Mouse (Mus musculus) neutrophil, adult 5-6 weeks (primary cell): ENCODE results near the gene Maco1. TPM values are rescaled to one million over a fixed set of nuclear protein-coding genes. Genes with fewer than 3 reads are reported as not detected.
A peak's percentile ranks its signal among the peaks of the same experiment; 100 is the strongest.
"Not testable (repeated sequence)": the region's sequence is repeated elsewhere in the genome, so short reads cannot be mapped to it uniquely, and the experiment has no call there.

Source experiments
- ATAC-seq: fragments of 151-379, 151-347 bp; 2 replicates; pipeline ENCODE4 v1.8.0; 2017; ENCODE audit warnings: mild to moderate bottlenecking, moderate TSS enrichment; ENCODE audit not compliant: insufficient number of reproducible peaks, poor library complexity, low FRiP score, severe bottlenecking; ENCODE audit errors: extremely low read depth
- total RNA-seq: library from RNA; stranded (forward); fragments of 200-1000 nt; gene quantifications from 2 replicates; pipeline ENCODE4 v1.2.3, GENCODE M21; 2017

Gene Maco1
- total RNA-seq, 1 experiment from 2014 or later, result 42.2 TPM

- no peak for ATAC-seq
These were observed 11.0 kb upstream of the Maco1 start, which contains the start of gene Rhd for GRCm38 (mm10) chr4:134863937-134864729. TSS of gene Rhd (plus strand) at chr4:134864536.

- no peak for ATAC-seq
These were observed 9.9 kb upstream of the Maco1 start for GRCm38 (mm10) chr4:134862996-134863395.

- no peak for ATAC-seq
These were observed 8.7 kb upstream of the Maco1 start for GRCm38 (mm10) chr4:134861884-134862283.

GRCm38 (mm10) chr4:134858494-134858893, 5.3 kb upstream of the Maco1 start:
- ATAC-seq, result no peak

GRCm38 (mm10) chr4:134856501-134856900, 3.4 kb upstream of the Maco1 start:
- ATAC-seq, result no peak

- ATAC-seq, result no peak
These were observed 2.9 kb upstream of the Maco1 start for GRCm38 (mm10) chr4:134856056-134856455.

- ATAC-seq, result no peak
These were observed 2.2 kb upstream of the Maco1 start for GRCm38 (mm10) chr4:134855371-134855770.

GRCm38 (mm10) chr4:134853637-134854485, 716 bp upstream of the Maco1 start:
- ATAC-seq, result peak; percentile 79

- 0 out of 2 replicates have a peak, but pooled peaks have one; percentile 0 for ATAC-seq
These were observed 498 bp downstream of the Maco1 start for GRCm38 (mm10) chr4:134852438-134853255.

GRCm38 (mm10) chr4:134851876-134852275, 1.3 kb downstream of the Maco1 start:
- no peak for ATAC-seq

GRCm38 (mm10) chr4:134851236-134851635, 1.9 kb downstream of the Maco1 start:
- ATAC-seq, result no peak

GRCm38 (mm10) chr4:134850551-134850950, 2.6 kb downstream of the Maco1 start:
- ATAC-seq, result no peak

GRCm38 (mm10) chr4:134847587-134847986, 5.6 kb downstream of the Maco1 start:
- ATAC-seq, result no peak

- no peak for ATAC-seq
These were observed 9.6 kb downstream of the Maco1 start for GRCm38 (mm10) chr4:134843566-134843965.

- no peak for ATAC-seq
These were observed 12.9 kb downstream of the Maco1 start for GRCm38 (mm10) chr4:134840231-134840630.

- ATAC-seq, result not testable (repeated sequence)
These were observed 14.4 kb downstream of the Maco1 start for GRCm38 (mm10) chr4:134838706-134839105.

- ATAC-seq, result 0 out of 2 replicates have a peak, but pooled peaks have one; percentile 30
These were observed 14.9 kb downstream of the Maco1 start for GRCm38 (mm10) chr4:134838221-134838620.

GRCm38 (mm10) chr4:134835486-134835885, 17.7 kb downstream of the Maco1 start:
- no peak for ATAC-seq

GRCm38 (mm10) chr4:134831934-134832333, 21.2 kb downstream of the Maco1 start:
- no peak for ATAC-seq
